7 mouse cellular contexts compared by ENCODE assay signal in genomic region chr10:84656618-84657017, GRCm38 (mm10). TPM values are rescaled to one million over a fixed set of nuclear protein-coding genes. Genes with fewer than 3 reads are reported as not detected.
A peak's percentile ranks its signal among the peaks of the same experiment; 100 is the strongest.
DNase-seq lines count a peak whose midpoint lies in the region; ATAC-seq and TF ChIP-seq lines count a peak whose summit lies in the region.

No protein-coding gene starts in this region.

- no peaks in the 10 kb centered on the region for H3K27me3 ChIP-seq in kidney, embryonic 15.5 days
- H3K27me3 ChIP-seq in liver, embryonic 11.5 days (replicated peaks; ENCODE audit: control insufficient read depth, insufficient read depth, low read length), result no peaks in the 10 kb centered on the region

- H3K4me2 ChIP-seq in kidney, embryonic 15.5 days, result no peak overlapping the region
- H3K4me2 ChIP-seq in liver, embryonic 11.5 days, result no peak overlapping the region

- H3K9ac ChIP-seq in kidney, embryonic 15.5 days, result no peak overlapping the region
- H3K9ac ChIP-seq in liver, embryonic 11.5 days (ENCODE audit: low read depth, low read length), result no peak overlapping the region

- no peak overlapping the region for H3K27ac ChIP-seq in kidney, embryonic 15.5 days
- no peak overlapping the region for H3K27ac ChIP-seq in liver, embryonic 11.5 days (ENCODE audit: low read depth, low read length)

- H3K9me3 ChIP-seq in kidney, embryonic 15.5 days (replicated peaks), result no peaks in the 10 kb centered on the region
- H3K9me3 ChIP-seq in liver, embryonic 11.5 days (ENCODE audit: control insufficient read depth, low read length), result no peaks in the 10 kb centered on the region

- 73% methylated on average over 4 of the region's 4 CpGs for WGBS in kidney, embryonic 15.5 days
- 61% methylated on average over 4 of the region's 4 CpGs for WGBS in lung, adult 2 months
- 82% methylated on average over 4 of the region's 4 CpGs for WGBS in liver, embryonic 11.5 days

- no peak for ATAC-seq in kidney, embryonic 15.5 days (replicated peaks; ENCODE audit: low FRiP score)
- ATAC-seq in liver, embryonic 11.5 days (replicated peaks; ENCODE audit: low FRiP score), result no peak

- peaks cover 11% of the 10 kb centered on the region for H3K4me1 ChIP-seq in kidney, embryonic 15.5 days
- peaks cover 10% of the 10 kb centered on the region for H3K4me1 ChIP-seq in lung, adult 2 months (ENCODE audit: control insufficient read depth, insufficient read depth, low read length)
- H3K4me1 ChIP-seq in liver, embryonic 11.5 days (replicated peaks; ENCODE audit: control insufficient read depth, insufficient read depth, low read length), result no peaks in the 10 kb centered on the region

- H3K36me3 ChIP-seq in kidney, embryonic 15.5 days, result peaks cover 30% of the 10 kb centered on the region
- peaks cover 9% of the 10 kb centered on the region for H3K36me3 ChIP-seq in liver, embryonic 11.5 days (ENCODE audit: control insufficient read depth, insufficient read depth, low read length)

- no peak for TF ChIP-seq POLR2A in lung, adult 2 months (IDR thresholded peaks at IDR 0.05; ENCODE audit: borderline replicate concordance, extremely low read depth, low read depth, low read length)

- H3K4me3 ChIP-seq in kidney, embryonic 15.5 days (replicated peaks), result no peak overlapping the region
- H3K4me3 ChIP-seq in lung, adult 2 months (replicated peaks; ENCODE audit: extremely low read depth, low read depth, low read length), result no peak overlapping the region
- H3K4me3 ChIP-seq in liver, embryonic 11.5 days (ENCODE audit: low read depth, low read length), result no peak overlapping the region

- peak; percentile 34 for DNase-seq in kidney, adult 18-20 months
- DNase-seq in gastrocnemius, adult 18-20 months (ENCODE audit: low spot score), result peak; percentile 49
- peak; percentile 31 to 51 for DNase-seq in gastrocnemius, postnatal 4 days (ENCODE audit: low spot score in 2 of 2)
- peak; percentile 37 for DNase-seq in lung, adult 2 months
- no peak for DNase-seq in yolk sac, embryonic 10.5 days (ENCODE audit: low spot score)
- DNase-seq in liver, embryonic 11.5 days (ENCODE audit: low spot score), result no peak

- TF ChIP-seq CTCF in lung, adult 2 months (IDR thresholded peaks at IDR 0.05; ENCODE audit: insufficient read depth, low read length), result no peak

RNA-seq across cellular contexts. Expression of gene Polr3b, which starts 34.5 kb away (rescaled TPM):
- polyA plus RNA-seq in kidney, embryonic 15.5 days (2015; fragmentation: Nextera tagmentation; extraction: Ambion mirVana), result 18.0 and 18.5 TPM in 2 replicates
- 1 to 10 TPM; 8.8 to 10.0 TPM for total RNA-seq in gastrocnemius, adult 18-20 months (2021)
- 10 to 100 TPM; 17.6 to 18.3 TPM for total RNA-seq in gastrocnemius, postnatal 4 days (2021)
- 4.0 and 5.7 TPM in 2 replicates for polyA plus RNA-seq in lung, adult 2 months (2012; rRNA removed)
- 15.8 and 16.5 TPM in 2 replicates for polyA plus RNA-seq in liver, embryonic 11.5 days (2014; fragmentation: Nextera tagmentation; extraction: Ambion mirVana)

Comparison
In these comparisons a context has a peak if more than half of its experiments do, and no peak if none do; other contexts are left out.
1. DNase-seq: peak in kidney, adult 18-20 months (single experiment), gastrocnemius, adult 18-20 months (single experiment), gastrocnemius, postnatal 4 days (2 of 2) and lung, adult 2 months (single experiment); none in yolk sac, embryonic 10.5 days (single experiment) and liver, embryonic 11.5 days (single experiment).